Mouse (Mus musculus): Measurements from ENCODE around the gene N6amt1. TPM values are rescaled to one million over a fixed set of nuclear protein-coding genes. Genes with fewer than 3 reads are reported as not detected.

N6amt1 gene
- polyA plus RNA-seq (2015; fragmentation: Nextera tagmentation; extraction: Ambion mirVana): 26.5 and 28.1 TPM in 2 replicates

- Histone ChIP-seq H3K27me3 (ENCODE audit: insufficient read depth, low read length) (no peaks in the 10 kb centered on the region), H3K27ac (ENCODE audit: low read length) (peak within 1 kb of the TSS; percentile 98), H3K4me3 (ENCODE audit: low read length) (peak within 1 kb of the TSS; percentile 87), H3K4me1 (ENCODE audit: insufficient read depth, low read length) (peaks cover 7% of the 10 kb centered on the region), H3K9ac (replicated peaks; ENCODE audit: low read length) (peak within 1 kb of the TSS; percentile 90), H3K4me2 (replicated peaks; ENCODE audit: low read depth, low read length) (peak within 1 kb of the TSS; percentile 67), H3K9me3 (ENCODE audit: low read length) (0 out of 2 replicates have a peak, but pooled peaks cover 4% of the 10 kb centered on the region), H3K36me3 (ENCODE audit: insufficient read depth, low read length) (peaks cover 17% of the 10 kb centered on the region)
- peak; percentile 99 for ATAC-seq (ENCODE audit: low FRiP score, low TSS enrichment)
- WGBS: under 1% methylated on average over 48 of the region's 48 CpGs
Measured at GRCm38 (mm10) chr16:87354075-87354583, at the start of gene N6amt1. N6amt1 (plus strand) TSS chr16:87354185.

- no peak overlapping the region for H3K27ac ChIP-seq (ENCODE audit: low read length)
- H3K4me3 ChIP-seq (ENCODE audit: low read length): no peak overlapping the region
- no peak overlapping the region for H3K4me2 ChIP-seq (replicated peaks; ENCODE audit: low read depth, low read length)
- H3K9me3 ChIP-seq (ENCODE audit: low read length): no peaks in the 10 kb centered on the region
- no peaks in the 10 kb centered on the region for H3K4me1 ChIP-seq (ENCODE audit: insufficient read depth, low read length)
- ATAC-seq (ENCODE audit: low FRiP score, low TSS enrichment): no peak
- H3K36me3 ChIP-seq (ENCODE audit: insufficient read depth, low read length): no peaks in the 10 kb centered on the region
- 73% methylated on average over 11 of the region's 11 CpGs for WGBS
- no peak overlapping the region for H3K9ac ChIP-seq (replicated peaks; ENCODE audit: low read length)
- no peaks in the 10 kb centered on the region for H3K27me3 ChIP-seq (ENCODE audit: insufficient read depth, low read length)
Measured at GRCm38 (mm10) chr16:87305251-87306011, 48.6 kb upstream of the N6amt1 start.

GRCm38 (mm10) chr16:87307109-87307735, 46.8 kb upstream of the N6amt1 start:
- 51% methylated on average over 10 of the region's 10 CpGs for WGBS
- no peaks in the 10 kb centered on the region for H3K27me3 ChIP-seq (ENCODE audit: insufficient read depth, low read length)
- H3K4me1 ChIP-seq (ENCODE audit: insufficient read depth, low read length): no peaks in the 10 kb centered on the region
- no peak overlapping the region for H3K9ac ChIP-seq (replicated peaks; ENCODE audit: low read length)
- H3K4me3 ChIP-seq (ENCODE audit: low read length): no peak overlapping the region
- no peak overlapping the region for H3K4me2 ChIP-seq (replicated peaks; ENCODE audit: low read depth, low read length)
- no peaks in the 10 kb centered on the region for H3K9me3 ChIP-seq (ENCODE audit: low read length)
- peak; percentile 61; the same call in 1 of the 2 replicates for ATAC-seq (ENCODE audit: low FRiP score, low TSS enrichment)
- no peaks in the 10 kb centered on the region for H3K36me3 ChIP-seq (ENCODE audit: insufficient read depth, low read length)
- no peak overlapping the region for H3K27ac ChIP-seq (ENCODE audit: low read length)

GRCm38 (mm10) chr16:87310659-87311058, 43.3 kb upstream of the N6amt1 start:
- no peak overlapping the region for H3K9ac ChIP-seq (replicated peaks; ENCODE audit: low read length)
- no peaks in the 10 kb centered on the region for H3K9me3 ChIP-seq (ENCODE audit: low read length)
- H3K4me1 ChIP-seq (ENCODE audit: insufficient read depth, low read length): no peaks in the 10 kb centered on the region
- WGBS: 82% methylated on average over 4 of the region's 4 CpGs
- H3K36me3 ChIP-seq (ENCODE audit: insufficient read depth, low read length): no peaks in the 10 kb centered on the region
- no peak for ATAC-seq (ENCODE audit: low FRiP score, low TSS enrichment)
- no peak overlapping the region for H3K4me3 ChIP-seq (ENCODE audit: low read length)
- no peak overlapping the region for H3K27ac ChIP-seq (ENCODE audit: low read length)
- no peak overlapping the region for H3K4me2 ChIP-seq (replicated peaks; ENCODE audit: low read depth, low read length)
- H3K27me3 ChIP-seq (ENCODE audit: insufficient read depth, low read length): no peaks in the 10 kb centered on the region

GRCm38 (mm10) chr16:87318200-87318811, 35.7 kb upstream of the N6amt1 start:
- Histone ChIP-seq H3K36me3 (ENCODE audit: insufficient read depth, low read length) (no peaks in the 10 kb centered on the region), H3K4me1 (ENCODE audit: insufficient read depth, low read length) (no peaks in the 10 kb centered on the region), H3K4me3 (ENCODE audit: low read length) (no peak overlapping the region), H3K27ac (ENCODE audit: low read length) (no peak overlapping the region), H3K9me3 (ENCODE audit: low read length) (no peaks in the 10 kb centered on the region), H3K9ac (replicated peaks; ENCODE audit: low read length) (no peak overlapping the region), H3K27me3 (ENCODE audit: insufficient read depth, low read length) (no peaks in the 10 kb centered on the region), H3K4me2 (replicated peaks; ENCODE audit: low read depth, low read length) (no peak overlapping the region)
- 79% methylated on average over 5 of the region's 5 CpGs for WGBS
- no peak for ATAC-seq (ENCODE audit: low FRiP score, low TSS enrichment)

GRCm38 (mm10) chr16:87318998-87319397, 35.0 kb upstream of the N6amt1 start:
- no peaks in the 10 kb centered on the region for H3K9me3 ChIP-seq (ENCODE audit: low read length)
- H3K4me2 ChIP-seq (replicated peaks; ENCODE audit: low read depth, low read length): no peak overlapping the region
- H3K9ac ChIP-seq (replicated peaks; ENCODE audit: low read length): no peak overlapping the region
- H3K4me1 ChIP-seq (ENCODE audit: insufficient read depth, low read length): no peaks in the 10 kb centered on the region
- no peak for ATAC-seq (ENCODE audit: low FRiP score, low TSS enrichment)
- no peaks in the 10 kb centered on the region for H3K27me3 ChIP-seq (ENCODE audit: insufficient read depth, low read length)
- WGBS: 92% methylated on average over 5 of the region's 5 CpGs
- no peaks in the 10 kb centered on the region for H3K36me3 ChIP-seq (ENCODE audit: insufficient read depth, low read length)
- H3K27ac ChIP-seq (ENCODE audit: low read length): no peak overlapping the region
- no peak overlapping the region for H3K4me3 ChIP-seq (ENCODE audit: low read length)

GRCm38 (mm10) chr16:87319541-87320251, 34.3 kb upstream of the N6amt1 start:
- no peaks in the 10 kb centered on the region for H3K36me3 ChIP-seq (ENCODE audit: insufficient read depth, low read length)
- no peak for ATAC-seq (ENCODE audit: low FRiP score, low TSS enrichment)
- H3K4me3 ChIP-seq (ENCODE audit: low read length): no peak overlapping the region
- no peak overlapping the region for H3K27ac ChIP-seq (ENCODE audit: low read length)
- H3K27me3 ChIP-seq (ENCODE audit: insufficient read depth, low read length): no peaks in the 10 kb centered on the region
- H3K4me1 ChIP-seq (ENCODE audit: insufficient read depth, low read length): 0 out of 2 replicates have a peak, but pooled peaks cover 3% of the 10 kb centered on the region
- no peak overlapping the region for H3K9ac ChIP-seq (replicated peaks; ENCODE audit: low read length)
- WGBS: 61% methylated on average over 5 of the region's 5 CpGs
- no peak overlapping the region for H3K4me2 ChIP-seq (replicated peaks; ENCODE audit: low read depth, low read length)
- H3K9me3 ChIP-seq (ENCODE audit: low read length): no peaks in the 10 kb centered on the region

- no peak overlapping the region for H3K4me3 ChIP-seq (ENCODE audit: low read length)
- ATAC-seq (ENCODE audit: low FRiP score, low TSS enrichment): no peak
- H3K4me2 ChIP-seq (replicated peaks; ENCODE audit: low read depth, low read length): no peak overlapping the region
- H3K27me3 ChIP-seq (ENCODE audit: insufficient read depth, low read length): no peaks in the 10 kb centered on the region
- 0 out of 2 replicates have a peak, but pooled peaks cover 3% of the 10 kb centered on the region for H3K4me1 ChIP-seq (ENCODE audit: insufficient read depth, low read length)
- WGBS: 66% methylated on average over 2 of the region's 2 CpGs
- no peak overlapping the region for H3K9ac ChIP-seq (replicated peaks; ENCODE audit: low read length)
- H3K36me3 ChIP-seq (ENCODE audit: insufficient read depth, low read length): no peaks in the 10 kb centered on the region
- H3K27ac ChIP-seq (ENCODE audit: low read length): no peak overlapping the region
- no peaks in the 10 kb centered on the region for H3K9me3 ChIP-seq (ENCODE audit: low read length)
Measured at GRCm38 (mm10) chr16:87320252-87320555, 33.8 kb upstream of the N6amt1 start.

GRCm38 (mm10) chr16:87324571-87324970, 29.4 kb upstream of the N6amt1 start:
- Histone ChIP-seq H3K9ac (replicated peaks; ENCODE audit: low read length) (no peak overlapping the region), H3K4me2 (replicated peaks; ENCODE audit: low read depth, low read length) (no peak overlapping the region), H3K4me3 (ENCODE audit: low read length) (no peak overlapping the region), H3K36me3 (ENCODE audit: insufficient read depth, low read length) (no peaks in the 10 kb centered on the region), H3K4me1 (ENCODE audit: insufficient read depth, low read length) (0 out of 2 replicates have a peak, but pooled peaks cover 3% of the 10 kb centered on the region), H3K27ac (ENCODE audit: low read length) (no peak overlapping the region), H3K27me3 (ENCODE audit: insufficient read depth, low read length) (no peaks in the 10 kb centered on the region), H3K9me3 (ENCODE audit: low read length) (no peaks in the 10 kb centered on the region)
- no peak; the same call in 1 of the 2 replicates for ATAC-seq (ENCODE audit: low FRiP score, low TSS enrichment)
- WGBS: 45% methylated on average over 5 of the region's 5 CpGs

All from kidney, embryonic 16.5 days (tissue).